Mouse (Mus musculus): ENCODE results near the gene Jmjd1c. TPM values are rescaled to one million over a fixed set of nuclear protein-coding genes. Genes with fewer than 3 reads are reported as not detected.

Jmjd1c gene
- 8.6 and 21.9 TPM in 2 replicates for polyA plus RNA-seq (2012; rRNA removed; ENCODE audit: low replicate concordance)

GRCm38 (mm10) chr10:67095798-67096620 is at the start of gene Jmjd1c:
TSS of gene Jmjd1c (plus strand) at chr10:67096125.

DNA sequence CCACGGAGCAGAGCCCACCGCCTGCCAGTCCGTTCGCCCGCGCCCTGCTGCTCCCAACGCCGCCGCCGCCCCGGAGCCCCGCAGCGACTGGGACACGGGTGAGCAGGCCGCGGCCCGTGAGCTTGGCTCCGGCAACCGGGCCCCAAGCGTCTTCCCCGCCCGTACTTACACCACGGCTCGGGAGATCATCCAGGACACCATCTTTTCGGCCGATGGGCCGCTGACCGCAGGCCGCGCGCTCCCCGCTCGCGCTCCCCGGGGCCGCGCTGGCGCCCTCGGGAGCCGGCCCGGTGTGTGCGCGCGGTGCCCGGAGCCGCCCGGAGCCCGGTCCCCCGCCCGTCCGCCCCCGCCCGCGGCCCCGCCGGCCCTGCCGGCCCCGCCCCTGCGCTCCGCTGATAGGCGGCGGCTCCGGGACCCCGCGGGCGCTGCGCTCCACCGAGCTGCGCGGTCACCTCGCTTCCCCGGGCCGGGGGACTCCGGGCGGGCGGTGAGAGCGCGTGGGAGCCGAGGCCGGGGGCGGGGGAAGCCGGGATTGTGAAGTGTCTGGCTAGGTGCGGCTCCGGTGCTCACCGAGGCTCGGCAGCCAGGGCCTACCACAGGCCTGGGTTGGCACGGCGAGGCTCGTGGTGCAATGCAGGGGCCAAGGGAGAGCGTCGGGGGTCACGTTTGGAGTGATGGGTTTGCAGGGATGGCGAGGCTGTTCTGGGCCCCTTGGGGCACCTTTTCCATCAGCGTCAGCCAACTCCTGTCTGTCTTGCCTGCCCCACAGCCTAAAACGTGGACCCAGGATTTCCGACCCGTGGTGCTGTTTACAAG is 904 bp downstream of the Jmjd1c start, which contains the start of gene Reep3:
Gene Reep3, minus strand, starts transcription at position 325 of the 816 bp plus-strand sequence.

GRCm38 (mm10) chr10:67285176-67285814 is 189.4 kb downstream of the Jmjd1c start, which contains the start of gene Nrbf2:
TSS of gene Nrbf2 (minus strand) at chr10:67285305.

Other genes with a start within 250 kb of the Jmjd1c start
- gene Reep3, start 820 bp downstream of the Jmjd1c start, polyA plus RNA-seq (2012; rRNA removed; ENCODE audit: low replicate concordance), result 28.4 and 46.0 TPM in 2 replicates
- 12.2 and 12.6 TPM in 2 replicates for gene Nrbf2, start 189.2 kb downstream of the Jmjd1c start, polyA plus RNA-seq (2012; rRNA removed; ENCODE audit: low replicate concordance)

Measured in subcutaneous adipose tissue, adult 2 months (tissue).